Mouse (Mus musculus): ENCODE data around the gene Thumpd3. TPM values are rescaled to one million over a fixed set of nuclear protein-coding genes. Genes with fewer than 3 reads are reported as not detected.
A peak's percentile ranks its signal among the peaks of the same experiment; 100 is the strongest.

The Thumpd3 gene
- polyA plus RNA-seq, 1 experiment from 2014 or later: 43.7 TPM

- Histone ChIP-seq H3K4me3 (ENCODE audit: low read length) (no peak overlapping the region), H3K9ac (ENCODE audit: low read length) (no peak overlapping the region), H3K27ac (ENCODE audit: low read length) (no peak overlapping the region), H3K9me3 (ENCODE audit: control insufficient read depth, low read length) (no peaks in the 10 kb centered on the region), H3K4me1 (replicated peaks; ENCODE audit: control insufficient read depth, insufficient read depth, low read length) (peaks cover 9% of the 10 kb centered on the region; the same call in 1 of the 2 replicates), H3K4me2 (ENCODE audit: low read depth, low read length) (no peak overlapping the region), H3K36me3 (ENCODE audit: control insufficient read depth, insufficient read depth, low read length) (peaks cover 34% of the 10 kb centered on the region), H3K27me3 (ENCODE audit: control insufficient read depth, insufficient read depth, low read depth, low read length) (no peaks in the 10 kb centered on the region)
- 87% methylated on average over 1 of the region's 1 CpGs for WGBS
- no peak for ATAC-seq (ENCODE audit: low read depth)
Measured at GRCm38 (mm10) chr6:113069154-113069553, 23.1 kb downstream of the Thumpd3 start.

GRCm38 (mm10) chr6:113075261-113075660, 29.2 kb downstream of the Thumpd3 start:
- no peaks in the 10 kb centered on the region for H3K27me3 ChIP-seq (ENCODE audit: control insufficient read depth, insufficient read depth, low read depth, low read length)
- H3K36me3 ChIP-seq (ENCODE audit: control insufficient read depth, insufficient read depth, low read length): no peaks in the 10 kb centered on the region
- peaks cover 19% of the 10 kb centered on the region for H3K4me1 ChIP-seq (replicated peaks; ENCODE audit: control insufficient read depth, insufficient read depth, low read length)
- peak overlapping the region; percentile 86 for H3K4me3 ChIP-seq (ENCODE audit: low read length)
- peak overlapping the region; percentile 100 for H3K9ac ChIP-seq (ENCODE audit: low read length)
- no peak for ATAC-seq (ENCODE audit: low read depth)
- H3K9me3 ChIP-seq (ENCODE audit: control insufficient read depth, low read length): no peaks in the 10 kb centered on the region
- peak overlapping the region; percentile 68 for H3K4me2 ChIP-seq (ENCODE audit: low read depth, low read length)
- WGBS: 12% methylated on average over 3 of the region's 3 CpGs
- peak overlapping the region; percentile 100 for H3K27ac ChIP-seq (ENCODE audit: low read length)

DNA sequence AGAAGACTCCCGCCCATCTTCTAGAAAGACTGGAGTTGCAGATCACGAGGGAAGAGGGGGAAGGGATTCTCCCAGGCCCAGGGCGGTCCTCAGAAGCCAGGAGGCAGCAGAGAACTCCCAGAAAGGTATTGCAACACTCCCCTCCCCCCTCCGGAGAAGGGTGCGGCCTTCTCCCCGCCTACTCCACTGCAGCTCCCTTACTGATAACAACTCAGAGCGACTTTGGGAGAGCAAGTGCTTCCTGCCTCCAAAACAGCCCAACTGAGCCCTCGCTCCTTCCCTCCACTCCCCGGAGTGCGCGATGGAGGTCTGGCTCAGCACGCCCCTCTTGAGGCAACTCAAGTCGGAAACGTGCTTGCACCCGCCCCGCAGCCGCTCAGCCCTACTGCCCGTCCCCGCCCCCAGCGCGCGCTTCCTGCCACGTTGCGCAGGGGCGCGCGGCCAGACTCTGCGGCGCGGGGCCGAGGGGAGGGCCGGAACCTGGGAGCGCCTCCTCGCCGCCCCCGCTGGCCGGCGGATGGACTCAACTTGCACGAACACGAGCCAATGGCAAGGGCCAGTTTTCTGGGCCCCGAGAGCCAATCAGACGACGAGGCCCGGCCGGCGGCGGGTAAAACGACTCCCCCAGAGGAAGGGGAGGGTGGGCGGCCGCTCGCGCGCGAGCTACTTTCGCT, 30.1 kb downstream of the Thumpd3 start:
- ATAC-seq (ENCODE audit: low read depth): peak; percentile 88
- under 1% methylated on average over 51 of the region's 55 CpGs for WGBS

GRCm38 (mm10) chr6:113076686-113077516, 30.9 kb downstream of the Thumpd3 start, which contains the start of gene Setd5:
Gene Setd5, plus strand, starts transcription at chr6:113077365.
- Histone ChIP-seq H3K4me2 (ENCODE audit: low read depth, low read length) (peak within 1 kb of the TSS; percentile 86), H3K9me3 (ENCODE audit: control insufficient read depth, low read length) (no peaks in the 10 kb centered on the region), H3K4me1 (replicated peaks; ENCODE audit: control insufficient read depth, insufficient read depth, low read length) (peaks cover 25% of the 10 kb centered on the region), H3K36me3 (ENCODE audit: control insufficient read depth, insufficient read depth, low read length) (no peaks in the 10 kb centered on the region), H3K4me3 (ENCODE audit: low read length) (peak within 1 kb of the TSS; percentile 86), H3K27ac (ENCODE audit: low read length) (peak within 1 kb of the TSS; percentile 100), H3K9ac (ENCODE audit: low read length) (peak within 1 kb of the TSS; percentile 100), H3K27me3 (ENCODE audit: control insufficient read depth, insufficient read depth, low read depth, low read length) (no peaks in the 10 kb centered on the region)
- WGBS: under 1% methylated on average over 38 of the region's 91 CpGs
- peak; percentile 93 for ATAC-seq (ENCODE audit: low read depth)

More for the DNA sequence above, 30.1 kb downstream of the Thumpd3 start:
- Histone ChIP-seq H3K27me3 (ENCODE audit: control insufficient read depth, insufficient read depth, low read depth, low read length) (no peaks in the 10 kb centered on the region), H3K4me1 (replicated peaks; ENCODE audit: control insufficient read depth, insufficient read depth, low read length) (peaks cover 21% of the 10 kb centered on the region), H3K4me3 (ENCODE audit: low read length) (peak overlapping the region; percentile 86), H3K9ac (ENCODE audit: low read length) (peak overlapping the region; percentile 100), H3K36me3 (ENCODE audit: control insufficient read depth, insufficient read depth, low read length) (no peaks in the 10 kb centered on the region), H3K27ac (ENCODE audit: low read length) (peak overlapping the region; percentile 100), H3K9me3 (ENCODE audit: control insufficient read depth, low read length) (no peaks in the 10 kb centered on the region), H3K4me2 (ENCODE audit: low read depth, low read length) (peak overlapping the region; percentile 68)

DNA sequence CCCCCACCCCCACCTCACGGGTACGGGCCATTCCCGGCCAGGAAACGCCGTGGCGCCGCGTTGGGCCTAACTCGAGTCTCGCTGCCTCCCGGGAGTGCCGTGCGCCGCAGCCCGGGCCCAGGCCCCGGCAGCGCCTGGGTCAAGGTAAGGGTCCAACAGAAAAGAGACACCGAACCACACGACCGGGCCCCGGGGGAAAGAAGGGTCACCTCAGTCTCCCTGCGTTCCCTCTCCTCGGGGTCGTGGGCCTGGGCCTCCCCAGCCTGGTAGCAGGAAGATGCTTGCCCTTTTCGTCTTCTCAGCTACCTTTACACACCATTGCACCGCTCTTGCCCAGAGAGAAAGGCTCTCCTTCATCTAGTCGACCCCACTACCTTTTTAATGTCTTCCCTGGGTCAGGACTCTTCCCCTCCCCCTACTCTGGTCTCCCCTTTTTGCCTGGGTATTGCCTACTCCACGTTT, 31.6 kb downstream of the Thumpd3 start:
- H3K4me1 ChIP-seq (replicated peaks; ENCODE audit: control insufficient read depth, insufficient read depth, low read length): peaks cover 32% of the 10 kb centered on the region
- no peak for ATAC-seq (ENCODE audit: low read depth)
- peak overlapping the region; percentile 100 for H3K9ac ChIP-seq (ENCODE audit: low read length)
- under 1% methylated on average over 27 of the region's 28 CpGs for WGBS
- H3K4me3 ChIP-seq (ENCODE audit: low read length): peak overlapping the region; percentile 86
- H3K4me2 ChIP-seq (ENCODE audit: low read depth, low read length): peak overlapping the region; percentile 86
- no peaks in the 10 kb centered on the region for H3K36me3 ChIP-seq (ENCODE audit: control insufficient read depth, insufficient read depth, low read length)
- H3K27ac ChIP-seq (ENCODE audit: low read length): peak overlapping the region; percentile 100
- no peaks in the 10 kb centered on the region for H3K27me3 ChIP-seq (ENCODE audit: control insufficient read depth, insufficient read depth, low read depth, low read length)
- no peaks in the 10 kb centered on the region for H3K9me3 ChIP-seq (ENCODE audit: control insufficient read depth, low read length)

- H3K36me3 ChIP-seq (ENCODE audit: control insufficient read depth, insufficient read depth, low read length): no peaks in the 10 kb centered on the region
- peaks cover 29% of the 10 kb centered on the region for H3K4me1 ChIP-seq (replicated peaks; ENCODE audit: control insufficient read depth, insufficient read depth, low read length)
- peak overlapping the region; percentile 100 for H3K27ac ChIP-seq (ENCODE audit: low read length)
- no peak for ATAC-seq (ENCODE audit: low read depth)
- peak overlapping the region; percentile 86 for H3K4me2 ChIP-seq (ENCODE audit: low read depth, low read length)
- H3K4me3 ChIP-seq (ENCODE audit: low read length): peak overlapping the region; percentile 86
- under 1% methylated on average over 18 of the region's 18 CpGs for WGBS
- H3K27me3 ChIP-seq (ENCODE audit: control insufficient read depth, insufficient read depth, low read depth, low read length): no peaks in the 10 kb centered on the region
- peak overlapping the region; percentile 100 for H3K9ac ChIP-seq (ENCODE audit: low read length)
- H3K9me3 ChIP-seq (ENCODE audit: control insufficient read depth, low read length): no peaks in the 10 kb centered on the region
Measured at GRCm38 (mm10) chr6:113078031-113078721, 32.2 kb downstream of the Thumpd3 start.

DNA sequence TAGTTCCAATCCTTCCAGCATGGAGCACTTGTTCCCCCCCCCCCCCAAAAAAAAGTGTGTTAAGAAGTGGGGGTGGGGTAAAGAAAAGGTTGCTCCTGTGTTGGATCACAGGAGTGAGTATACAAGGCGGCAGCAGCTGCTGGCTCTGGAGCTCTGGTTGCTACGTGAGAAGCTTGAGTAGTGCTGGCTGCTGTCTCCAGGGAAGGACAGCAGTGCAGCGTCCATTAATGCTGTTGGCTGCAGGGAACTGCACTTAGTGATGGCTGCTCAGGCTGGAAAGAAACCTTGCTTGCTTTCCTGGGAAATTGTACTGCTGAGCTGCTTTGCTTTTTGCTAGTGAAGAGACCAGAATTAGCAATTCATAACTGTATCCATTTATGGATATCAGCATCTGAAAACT, 33.5 kb downstream of the Thumpd3 start:
- H3K27ac ChIP-seq (ENCODE audit: low read length): peak overlapping the region; percentile 47
- H3K4me2 ChIP-seq (ENCODE audit: low read depth, low read length): peak overlapping the region; percentile 86
- no peaks in the 10 kb centered on the region for H3K27me3 ChIP-seq (ENCODE audit: control insufficient read depth, insufficient read depth, low read depth, low read length)
- H3K36me3 ChIP-seq (ENCODE audit: control insufficient read depth, insufficient read depth, low read length): no peaks in the 10 kb centered on the region
- H3K9ac ChIP-seq (ENCODE audit: low read length): peak overlapping the region; percentile 56
- H3K4me3 ChIP-seq (ENCODE audit: low read length): peak overlapping the region; percentile 86
- H3K4me1 ChIP-seq (replicated peaks; ENCODE audit: control insufficient read depth, insufficient read depth, low read length): peaks cover 26% of the 10 kb centered on the region
- 1% methylated on average over 3 of the region's 3 CpGs for WGBS
- ATAC-seq (ENCODE audit: low read depth): no peak
- H3K9me3 ChIP-seq (ENCODE audit: control insufficient read depth, low read length): no peaks in the 10 kb centered on the region

- ATAC-seq (ENCODE audit: low read depth): no peak
- no peaks in the 10 kb centered on the region for H3K36me3 ChIP-seq (ENCODE audit: control insufficient read depth, insufficient read depth, low read length)
- no peaks in the 10 kb centered on the region for H3K9me3 ChIP-seq (ENCODE audit: control insufficient read depth, low read length)
- H3K27me3 ChIP-seq (ENCODE audit: control insufficient read depth, insufficient read depth, low read depth, low read length): no peaks in the 10 kb centered on the region
- no peak overlapping the region for H3K27ac ChIP-seq (ENCODE audit: low read length)
- H3K4me3 ChIP-seq (ENCODE audit: low read length): no peak overlapping the region
- no peak overlapping the region for H3K9ac ChIP-seq (ENCODE audit: low read length)
- 14% methylated on average over 6 of the region's 6 CpGs for WGBS
- peaks cover 22% of the 10 kb centered on the region for H3K4me1 ChIP-seq (replicated peaks; ENCODE audit: control insufficient read depth, insufficient read depth, low read length)
- H3K4me2 ChIP-seq (ENCODE audit: low read depth, low read length): peak overlapping the region; percentile 32
Measured at GRCm38 (mm10) chr6:113082229-113082628, 36.2 kb downstream of the Thumpd3 start.

- Histone ChIP-seq H3K9me3 (ENCODE audit: control insufficient read depth, low read length) (no peaks in the 10 kb centered on the region), H3K4me2 (ENCODE audit: low read depth, low read length) (no peak overlapping the region), H3K4me1 (replicated peaks; ENCODE audit: control insufficient read depth, insufficient read depth, low read length) (peaks cover 21% of the 10 kb centered on the region), H3K27me3 (ENCODE audit: control insufficient read depth, insufficient read depth, low read depth, low read length) (no peaks in the 10 kb centered on the region), H3K9ac (ENCODE audit: low read length) (no peak overlapping the region), H3K27ac (ENCODE audit: low read length) (no peak overlapping the region), H3K36me3 (ENCODE audit: control insufficient read depth, insufficient read depth, low read length) (no peaks in the 10 kb centered on the region), H3K4me3 (ENCODE audit: low read length) (no peak overlapping the region)
- no peak for ATAC-seq (ENCODE audit: low read depth)
- 53% methylated on average over 4 of the region's 4 CpGs for WGBS
Measured at GRCm38 (mm10) chr6:113084590-113084989, 38.6 kb downstream of the Thumpd3 start.
